Mouse (Mus musculus) lung, postnatal 0 days (tissue): Measurements from ENCODE around the gene Zmat5.

Experiments
- CTCF ChIP-seq: IDR thresholded peaks from 2 replicates; pipeline ENCODE4 v1.5.1; 2016; ENCODE audit warnings: antibody characterized with exemption, mild to moderate bottlenecking
- EP300 ChIP-seq: IDR thresholded peaks from 2 replicates; pipeline ENCODE4 v1.6.1; 2016; ENCODE audit warnings: antibody characterized with exemption, mild to moderate bottlenecking, control low read depth

DNA sequence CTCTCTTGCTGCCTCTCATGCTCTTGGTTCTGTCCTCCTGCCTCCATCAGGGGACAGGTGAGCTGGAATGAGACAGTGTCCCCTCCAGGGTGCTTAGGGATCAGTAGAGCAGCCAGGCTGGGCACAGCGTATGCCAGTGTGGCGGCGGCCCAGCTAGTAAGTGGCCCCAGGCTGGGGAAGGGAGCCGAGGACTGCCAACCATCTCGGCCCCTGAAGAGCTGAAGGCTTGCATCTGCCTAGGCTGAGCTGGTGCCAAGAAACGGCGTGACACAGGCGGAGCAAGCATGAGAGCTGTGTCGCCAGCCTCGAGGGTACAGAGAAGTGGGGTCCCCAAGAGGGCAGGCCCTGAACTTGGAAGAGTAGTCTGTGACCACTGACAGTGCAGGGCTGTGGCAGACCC is 33.2 kb downstream of the Zmat5 start:
- TF ChIP-seq CTCF (no peak), EP300 (no peak)
